Mouse (Mus musculus) gastrocnemius, adult 8-10 months (tissue): ENCODE results near the gene Dmrt1. TPM values are rescaled to one million over a fixed set of nuclear protein-coding genes. Genes with fewer than 3 reads are reported as not detected.

Experiments
- DNase-seq, 2 experiments: peaks; one replicate each; pipeline ENCODE4 v3.0.0; 2022; ENCODE audit warnings: low spot score in 2 of 2
- total RNA-seq, 4 experiments: library from RNA; stranded (reverse); gene quantifications; 2 replicates each; pipeline ENCODE4 v1.2.4; 2022

The Dmrt1 gene
- total RNA-seq, 4 experiments from 2014 or later = not detected

- DNase-seq = peak; percentile 17 to 45
These were observed 117.2 kb downstream of the Dmrt1 start for GRCm38 (mm10) chr19:25622291-25623251.

- peak; percentile 22 to 24 for DNase-seq
These were observed 123.1 kb downstream of the Dmrt1 start for GRCm38 (mm10) chr19:25628490-25628889.

GRCm38 (mm10) chr19:25635119-25635518, 129.7 kb downstream of the Dmrt1 start:
- DNase-seq = no peak

- peak; percentile 17 to 53 for DNase-seq
These were observed 130.3 kb downstream of the Dmrt1 start for GRCm38 (mm10) chr19:25635622-25636244.

- DNase-seq = no peak
These were observed 133.4 kb downstream of the Dmrt1 start for GRCm38 (mm10) chr19:25638766-25639361.

- DNase-seq = no peak
These were observed 136.4 kb downstream of the Dmrt1 start for GRCm38 (mm10) chr19:25641786-25642185.

GRCm38 (mm10) chr19:25647136-25647535, 141.7 kb downstream of the Dmrt1 start:
- no peak for DNase-seq

- DNase-seq = no peak
These were observed 143.3 kb downstream of the Dmrt1 start for GRCm38 (mm10) chr19:25648701-25649100.

GRCm38 (mm10) chr19:25650474-25650873, 145.1 kb downstream of the Dmrt1 start:
- no peak for DNase-seq

- no peak for DNase-seq
These were observed 147.1 kb downstream of the Dmrt1 start for GRCm38 (mm10) chr19:25652560-25652959.

Other genes with a start within 250 kb of the Dmrt1 start
- gene Dmrt3, start 104.7 kb downstream of the Dmrt1 start, total RNA-seq = not detected
- 1 to 10 TPM; 5.6 to 5.9 (median 5.6) TPM for gene Dmrt2, start 166.8 kb downstream of the Dmrt1 start, total RNA-seq